Mouse (Mus musculus) layer of hippocampus, adult 8-10 months (tissue): ENCODE measurements around the gene Alyref. TPM values are rescaled to one million over a fixed set of nuclear protein-coding genes. Genes with fewer than 3 reads are reported as not detected.

Experiments
- DNase-seq, 2 experiments: peaks; one replicate each; pipeline ENCODE4 v3.0.0; 2022; ENCODE audit warnings: low spot score in 2 of 2
- microRNA-seq, 2 experiments: library from miRNA; unstranded; fragments of <30 nt; microRNA quantifications; one replicate each; pipeline ENCODE4 v1.2.0; 2022
- total RNA-seq, 4 experiments: library from RNA; stranded (reverse); gene quantifications; 2 replicates each; pipeline ENCODE4 v1.2.4; 2022

Alyref gene
- total RNA-seq, 4 experiments from 2014 or later: 38.1 to 61.8 (median 52.9) TPM

DNA sequence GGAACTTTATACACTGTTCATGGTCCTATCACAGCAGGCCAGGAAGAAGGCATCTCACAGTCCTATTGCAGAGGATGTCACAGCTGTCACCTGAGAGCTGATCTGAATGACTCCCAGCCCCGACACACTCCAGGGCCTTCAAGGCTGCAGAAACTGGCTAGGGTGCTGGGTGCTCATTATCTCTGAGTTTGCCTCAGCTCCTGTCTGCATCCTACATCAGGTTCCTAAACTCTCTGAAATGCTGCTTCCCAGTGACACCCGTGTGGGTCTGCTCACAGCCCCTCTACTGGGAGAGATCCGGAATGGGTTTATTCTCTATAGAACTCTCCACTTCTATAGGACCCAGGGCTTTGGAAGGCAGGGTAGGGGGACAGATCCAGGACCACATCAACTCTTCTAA lies 50.0 kb downstream of the Alyref start:
- DNase-seq: no peak

GRCm38 (mm10) chr11:120547469-120547868 lies 50.7 kb downstream of the Alyref start:
- DNase-seq: no peak

DNA sequence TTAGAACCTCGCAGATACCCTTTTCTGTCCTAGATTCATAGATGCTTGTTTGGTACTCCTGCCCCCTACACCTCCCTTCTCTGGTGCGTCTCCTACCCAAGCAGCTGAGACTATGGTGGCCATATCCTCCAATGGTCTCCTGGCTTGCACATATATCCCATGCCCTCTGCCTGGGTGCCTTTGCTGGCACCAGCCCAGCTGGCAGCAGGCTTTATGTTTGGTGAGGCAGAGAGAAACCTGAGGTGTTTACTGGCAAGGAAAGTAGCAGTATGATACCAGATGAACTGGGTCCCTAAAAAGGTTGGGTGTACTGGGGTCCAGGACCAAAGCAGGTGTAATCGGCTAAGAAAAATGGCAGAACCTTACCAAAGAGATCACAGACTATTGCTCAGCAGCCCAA lies 52.2 kb downstream of the Alyref start:
- DNase-seq: no peak

DNA sequence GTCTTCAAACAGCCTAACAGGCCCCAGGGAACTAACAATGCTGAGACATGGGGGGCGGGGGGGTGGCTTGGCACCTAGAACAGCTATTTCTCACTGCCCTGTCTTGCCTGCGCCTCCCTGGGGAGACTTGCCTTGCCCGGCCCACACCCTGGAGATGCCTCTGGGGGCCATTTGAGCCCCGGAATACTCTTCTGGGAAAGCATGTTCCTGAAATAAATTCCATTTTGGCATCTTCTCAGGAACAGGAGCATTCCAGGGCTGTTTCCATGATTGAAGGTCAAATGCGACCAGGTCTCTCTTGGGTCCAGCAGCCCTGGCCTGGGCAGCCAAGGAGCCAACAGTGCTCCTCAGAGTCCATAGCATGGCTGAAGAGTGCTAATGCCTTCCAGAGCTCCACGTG lies 55.8 kb downstream of the Alyref start:
- no peak for DNase-seq

Small RNA genes lying within 50 kb of the gene (microRNA-seq; reads per million reads assigned to microRNA genes)
- gene Mir6936: 0.32 to 2.0 reads per million in 2 experiments

Other genes with a start within 250 kb of the Alyref start
- gene Actg1, start 249.8 kb downstream of the Alyref start, total RNA-seq: 1,000 to 10,000 TPM; 1,218 to 1,398 (median 1,309) TPM
- under 1 TPM in 3 of 4 experiments, not detected in 1; 0.49 to 0.79 (median 0.73) TPM for gene Fscn2, start 236.8 kb downstream of the Alyref start, total RNA-seq
- gene Faap100, start 219.6 kb downstream of the Alyref start, total RNA-seq: 10 to 100 TPM; 16.8 to 19.8 (median 18.7) TPM
- gene Nploc4, start 160.7 kb downstream of the Alyref start, total RNA-seq: 10 to 100 TPM; 62.8 to 68.5 (median 66.1) TPM
- gene Tspan10, start 155.7 kb downstream of the Alyref start, total RNA-seq: 1 to 10 TPM in 1 of 4 experiments, not detected in 3; 2.4 TPM
- gene Pde6g, start 144.9 kb downstream of the Alyref start, total RNA-seq: under 1 TPM in 3 of 4 experiments, not detected in 1; 0.38 to 0.91 (median 0.50) TPM
- gene Oxld1, start 140.3 kb downstream of the Alyref start, total RNA-seq: 10 to 100 TPM; 15.7 to 19.0 (median 17.2) TPM
- 10 to 100 TPM; 24.7 to 37.0 (median 27.4) TPM for gene Ccdc137, start 140.2 kb downstream of the Alyref start, total RNA-seq
- gene Arl16, start 130.8 kb downstream of the Alyref start, total RNA-seq: 10 to 100 TPM; 46.9 to 50.6 (median 50.3) TPM
- 10 to 100 TPM; 63.7 to 66.0 (median 64.4) TPM for gene Mrpl12, start 113.8 kb downstream of the Alyref start, total RNA-seq
- 10 to 100 TPM; 22.9 to 28.6 (median 25.0) TPM for gene Slc25a10, start 106.5 kb downstream of the Alyref start, total RNA-seq
- gene Gcgr, start 67.7 kb downstream of the Alyref start, total RNA-seq: under 1 TPM in 1 of 4 experiments, not detected in 3; 0.25 TPM
- 10 to 100 TPM; 61.1 to 68.7 (median 63.3) TPM for gene Mcrip1, start 48.6 kb downstream of the Alyref start, total RNA-seq
- not detected for gene Ppp1r27, start 47.2 kb downstream of the Alyref start, total RNA-seq
- gene P4hb, start 25.1 kb downstream of the Alyref start, total RNA-seq: 100 to 1,000 TPM; 119 to 147 (median 134) TPM
- 100 to 1,000 TPM; 268 to 314 (median 278) TPM for gene Arhgdia, start 16.7 kb downstream of the Alyref start, total RNA-seq
- gene Anapc11, start 56 bp upstream of the Alyref start, total RNA-seq: 10 to 100 TPM; 91.1 to 99.6 (median 93.6) TPM
- 1 to 10 TPM in 3 of 4 experiments, not detected in 1; 1.3 to 2.7 (median 1.5) TPM for gene Npb, start 10.1 kb upstream of the Alyref start, total RNA-seq
- gene Pcyt2, start 19.6 kb upstream of the Alyref start, total RNA-seq: 100 to 1,000 TPM; 142 to 164 (median 149) TPM
- gene Sirt7, start 26.9 kb upstream of the Alyref start, total RNA-seq: 10 to 100 TPM; 43.5 to 49.9 (median 45.4) TPM
- 10 to 100 TPM; 70.7 to 89.1 (median 77.4) TPM for gene Mafg, start 35.2 kb upstream of the Alyref start, total RNA-seq
- gene Pycr1, start 45.4 kb upstream of the Alyref start, total RNA-seq: 1 to 10 TPM; 1.1 to 1.6 (median 1.3) TPM
- 1 to 10 TPM; 3.6 to 8.2 (median 6.0) TPM for gene Myadml2, start 49.8 kb upstream of the Alyref start, total RNA-seq
- 1 to 10 TPM; 1.5 to 5.4 (median 5.2) TPM for gene Notum, start 62.8 kb upstream of the Alyref start, total RNA-seq
- gene Aspscr1, start 74.6 kb upstream of the Alyref start, total RNA-seq: 10 to 100 TPM; 53.0 to 61.0 (median 55.6) TPM
- 10 to 100 TPM; 12.9 to 22.1 (median 17.2) TPM for gene Cenpx, start 115.4 kb upstream of the Alyref start, total RNA-seq
- gene Lrrc45, start 115.6 kb upstream of the Alyref start, total RNA-seq: 10 to 100 TPM; 51.1 to 67.4 (median 65.7) TPM
- gene Rac3, start 123.1 kb upstream of the Alyref start, total RNA-seq: 10 to 100 TPM; 33.5 to 43.1 (median 37.5) TPM
- gene Dcxr, start 128.9 kb upstream of the Alyref start, total RNA-seq: 10 to 100 TPM in 3 of 4 experiments, 1 to 10 TPM in 1; 8.7 to 21.6 (median 14.5) TPM
- 1 to 10 TPM; 1.6 to 3.7 (median 2.5) TPM for gene Cbr2, start 133.7 kb upstream of the Alyref start, total RNA-seq
- 10 to 100 TPM; 16.7 to 32.0 (median 24.2) TPM for gene Hmga1b, start 164.4 kb upstream of the Alyref start, total RNA-seq
- gene Rfng, start 185.8 kb upstream of the Alyref start, total RNA-seq: 10 to 100 TPM; 55.7 to 63.5 (median 61.8) TPM
- 100 to 1,000 TPM; 141 to 151 (median 144) TPM for gene Gps1, start 185.9 kb upstream of the Alyref start, total RNA-seq
- 10 to 100 TPM; 48.3 to 53.3 (median 49.9) TPM for gene Dus1l, start 198.0 kb upstream of the Alyref start, total RNA-seq
- 100 to 1,000 TPM; 187 to 227 (median 208) TPM for gene Fasn, start 226.2 kb upstream of the Alyref start, total RNA-seq